Comparison of ENCODE assay signal across 15 mouse cellular contexts in genomic region chr12:80866023-80866422, GRCm38 (mm10).
DNase-seq lines count a peak whose midpoint lies in the region; ATAC-seq lines count a peak whose summit lies in the region.
"Had no signal": no experiment of that assay in that cellular context is flagged by ENCODE, and none has a peak within 500 bp of the region (broad histone marks: within the 10 kb centered on the region; RNA-seq: fewer than 3 reads in every experiment).

No protein-coding gene starts in this region.

- no peak overlapping the region for H3K4me3 ChIP-seq in heart, embryonic 15.5 days
- H3K4me3 ChIP-seq in heart, embryonic 12.5 days, result no peak overlapping the region
- H3K4me3 ChIP-seq: embryonic facial prominence, embryonic 10.5 days; forebrain, embryonic 13.5 days; heart, embryonic 10.5 days had no signal

- H3K4me1 ChIP-seq in heart, embryonic 15.5 days (replicated peaks), result peaks cover 36% of the 10 kb centered on the region
- H3K4me1 ChIP-seq in heart, embryonic 12.5 days (replicated peaks), result peaks cover 42% of the 10 kb centered on the region

- H3K9ac ChIP-seq in heart, embryonic 15.5 days, result no peak overlapping the region
- no peak overlapping the region for H3K9ac ChIP-seq in heart, embryonic 12.5 days
- H3K9ac ChIP-seq: forebrain, embryonic 13.5 days; forebrain, postnatal 0 days had no signal

- 90% methylated on average over 2 of the region's 2 CpGs for WGBS in heart, embryonic 15.5 days
- WGBS in heart, embryonic 12.5 days, result 90% methylated on average over 2 of the region's 2 CpGs

- DNase-seq in cerebellum, adult 11 months, result peak; percentile 30
- no peak for DNase-seq in cerebellum, adult 8-10 months
- DNase-seq in brain, adult 2 months (ENCODE audit: low read depth, low spot score), result peak; percentile 79
- DNase-seq in cerebellum, postnatal 10 days, result peak; percentile 61 to 63
- no peak for DNase-seq in testis, postnatal 14 days (ENCODE audit: low spot score)
- DNase-seq: adrenal gland, postnatal 10 days; forebrain, postnatal 0 days; gastrocnemius, postnatal 36 days; kidney, adult 11 months had no signal

- peaks cover 6% of the 10 kb centered on the region; the same call in 1 of the 2 replicates for H3K36me3 ChIP-seq in heart, embryonic 15.5 days
- H3K36me3 ChIP-seq in heart, embryonic 12.5 days, result peaks cover 19% of the 10 kb centered on the region

- H3K9me3 ChIP-seq in heart, embryonic 15.5 days (replicated peaks), result no peaks in the 10 kb centered on the region
- no peaks in the 10 kb centered on the region for H3K9me3 ChIP-seq in heart, embryonic 12.5 days (replicated peaks)
- H3K9me3 ChIP-seq: embryonic facial prominence, embryonic 10.5 days; forebrain, embryonic 13.5 days; heart, embryonic 10.5 days had no signal

- 0 out of 2 replicates have a peak overlapping the region, but pooled peaks have one; percentile 5 for H3K27ac ChIP-seq in heart, embryonic 15.5 days
- H3K27ac ChIP-seq in heart, embryonic 12.5 days (ENCODE audit: poor library complexity, severe bottlenecking), result no peak overlapping the region
- H3K27ac ChIP-seq: embryonic facial prominence, embryonic 10.5 days; forebrain, embryonic 13.5 days; heart, embryonic 10.5 days had no signal

- H3K27me3 ChIP-seq in heart, embryonic 15.5 days, result no peaks in the 10 kb centered on the region
- H3K27me3 ChIP-seq in heart, embryonic 12.5 days (replicated peaks), result no peaks in the 10 kb centered on the region
- H3K27me3 ChIP-seq: forebrain, embryonic 13.5 days had no signal

- H3K4me2 ChIP-seq in heart, embryonic 15.5 days, result no peak overlapping the region
- no peak overlapping the region for H3K4me2 ChIP-seq in heart, embryonic 12.5 days
- H3K4me2 ChIP-seq: forebrain, embryonic 13.5 days had no signal

- ATAC-seq in heart, embryonic 15.5 days (replicated peaks; ENCODE audit: insufficient number of reproducible peaks, insufficient read depth, low FRiP score, low read depth), result no peak
- ATAC-seq in heart, embryonic 12.5 days (ENCODE audit: insufficient number of reproducible peaks, low FRiP score), result no peak
- ATAC-seq: forebrain, embryonic 13.5 days; forebrain, postnatal 0 days; hindbrain, embryonic 16.5 days had no signal

Comparison
In these comparisons a context has a peak if more than half of its experiments do, and no peak if none do; other contexts are left out.
1. DNase-seq: peak in cerebellum, adult 11 months (single experiment), brain, adult 2 months (single experiment) and cerebellum, postnatal 10 days (2 of 2); none in cerebellum, adult 8-10 months (single experiment) and testis, postnatal 14 days (single experiment).